Mouse (Mus musculus): ENCODE results near the gene Pdcd7. TPM values are rescaled to one million over a fixed set of nuclear protein-coding genes. Genes with fewer than 3 reads are reported as not detected.

Gene Pdcd7
- polyA plus RNA-seq (2015; fragmentation: Nextera tagmentation; extraction: Ambion mirVana) = 9.2 and 9.8 TPM in 2 replicates

DNA sequence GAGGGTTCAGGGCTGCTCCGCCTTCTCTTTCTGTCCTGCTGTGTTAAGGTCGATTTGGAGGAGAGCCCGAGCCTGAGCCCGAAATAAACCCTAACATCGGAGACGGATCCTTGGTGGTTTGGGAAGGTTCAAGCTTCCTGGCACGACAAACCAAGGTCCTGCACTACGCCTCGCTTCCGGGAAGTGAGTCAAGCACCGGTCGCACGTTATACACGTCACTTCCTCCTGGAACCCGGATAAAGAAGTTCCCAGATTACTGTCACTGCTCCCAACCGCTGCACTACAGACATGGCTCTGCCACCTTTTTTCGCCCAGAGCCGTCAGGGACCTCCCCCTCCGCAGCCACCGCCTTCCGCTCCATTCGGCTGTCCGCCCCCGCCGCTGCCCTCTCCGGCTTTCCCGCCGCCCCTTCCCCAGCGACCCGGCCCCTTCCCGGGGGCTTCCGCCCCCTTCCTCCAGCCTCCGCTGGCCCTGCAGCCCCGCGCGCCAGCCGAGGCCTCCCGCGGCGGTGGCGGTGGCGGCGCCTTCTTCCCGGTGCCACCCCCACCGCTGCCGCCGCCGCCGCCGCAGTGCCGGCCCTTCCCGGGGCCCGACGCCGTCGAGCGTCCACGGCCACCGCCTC is at the start of gene Pdcd7:
Gene Pdcd7, plus strand, starts transcription at position 251 of the 622 bp plus-strand sequence.
- Histone ChIP-seq H3K27me3 (0 out of 2 replicates have a peak, but pooled peaks cover 2% of the 10 kb centered on the region), H3K4me2 (peak within 1 kb of the TSS; percentile 81), H3K4me1 (peaks cover 11% of the 10 kb centered on the region), H3K9ac (peak within 1 kb of the TSS; percentile 99), H3K27ac (peak within 1 kb of the TSS; percentile 99), H3K9me3 (replicated peaks) (peaks cover 5% of the 10 kb centered on the region; the same call in 1 of the 2 replicates), H3K36me3 (no peaks in the 10 kb centered on the region), H3K4me3 (replicated peaks) (peak within 1 kb of the TSS; percentile 89)
- WGBS = 1% methylated on average over 55 of the region's 59 CpGs
- ATAC-seq (replicated peaks; ENCODE audit: low FRiP score) = peak; percentile 94

DNA sequence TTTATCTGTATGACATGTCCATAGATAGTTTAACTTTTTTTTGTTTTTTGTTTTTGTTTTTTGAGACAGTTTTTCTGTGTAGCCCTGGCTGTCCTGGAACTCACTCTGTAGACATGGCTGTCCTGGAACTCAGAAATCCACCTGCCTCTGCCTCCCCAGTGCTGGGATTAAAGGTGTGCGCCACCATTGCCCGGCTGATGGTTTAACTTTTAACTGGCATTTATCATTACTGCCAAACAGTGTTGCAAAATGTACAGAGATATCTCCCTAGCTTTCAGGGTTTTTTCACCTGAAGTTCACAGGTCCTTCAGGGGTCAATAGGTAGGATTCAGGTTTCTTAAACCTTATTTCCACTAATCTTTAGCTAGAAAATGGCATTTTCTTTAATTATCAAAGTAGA is 48.8 kb upstream of the Pdcd7 start:
- Histone ChIP-seq H3K36me3 (peaks cover 40% of the 10 kb centered on the region), H3K9me3 (replicated peaks) (no peaks in the 10 kb centered on the region), H3K4me3 (replicated peaks) (no peak overlapping the region), H3K4me1 (peaks cover 23% of the 10 kb centered on the region), H3K27me3 (no peaks in the 10 kb centered on the region), H3K4me2 (no peak overlapping the region), H3K9ac (no peak overlapping the region), H3K27ac (no peak overlapping the region)
- no peak for ATAC-seq (replicated peaks; ENCODE audit: low FRiP score)
- WGBS = 94% methylated on average over 2 of the region's 2 CpGs

DNA sequence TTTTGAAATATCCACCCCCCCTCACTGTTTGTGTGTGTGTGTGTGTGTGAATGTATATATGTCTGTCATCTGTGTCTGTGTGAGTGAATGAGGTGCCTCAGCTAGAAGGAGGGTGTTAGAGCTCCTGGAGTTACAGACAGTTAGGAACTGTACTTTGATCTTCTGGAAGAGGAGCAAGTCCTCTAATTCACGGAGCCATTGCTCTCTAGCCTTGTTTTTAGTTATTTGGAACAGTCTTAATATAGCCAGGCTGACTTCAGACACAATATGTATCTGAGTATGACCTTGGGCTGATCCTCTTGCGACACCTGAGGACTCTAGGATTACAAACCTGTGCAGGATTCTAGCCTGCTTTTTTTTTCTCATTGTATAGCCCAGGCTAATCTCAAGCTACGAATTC is 47.1 kb upstream of the Pdcd7 start:
- no peak for ATAC-seq (replicated peaks; ENCODE audit: low FRiP score)
- 80% methylated on average over 3 of the region's 3 CpGs for WGBS
- Histone ChIP-seq H3K9me3 (replicated peaks) (no peaks in the 10 kb centered on the region), H3K4me2 (no peak overlapping the region), H3K27ac (no peak overlapping the region), H3K27me3 (no peaks in the 10 kb centered on the region), H3K36me3 (peaks cover 57% of the 10 kb centered on the region), H3K4me1 (peaks cover 15% of the 10 kb centered on the region), H3K4me3 (replicated peaks) (no peak overlapping the region), H3K9ac (no peak overlapping the region)

DNA sequence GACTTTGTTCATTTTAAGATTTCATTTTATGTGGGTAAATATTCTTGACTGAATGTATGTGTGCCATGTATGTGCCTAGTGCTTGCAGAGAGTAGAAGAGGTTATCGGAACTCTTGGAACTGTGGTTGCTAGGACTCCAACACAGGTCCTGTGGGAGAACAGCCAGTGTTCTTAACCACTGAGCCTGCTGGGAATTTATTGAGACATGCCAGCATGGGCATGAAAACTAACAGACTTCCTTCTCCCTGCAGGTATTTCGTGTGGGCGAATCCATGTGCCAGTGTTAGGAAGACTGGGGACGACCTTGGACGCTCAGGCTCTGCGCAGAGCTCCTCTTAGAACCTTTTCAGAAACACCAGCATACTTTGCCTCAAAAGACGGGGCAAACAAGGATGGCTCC is 46.3 kb upstream of the Pdcd7 start:
- no peak overlapping the region for H3K27ac ChIP-seq
- no peak overlapping the region for H3K4me3 ChIP-seq (replicated peaks)
- no peaks in the 10 kb centered on the region for H3K27me3 ChIP-seq
- no peak for ATAC-seq (replicated peaks; ENCODE audit: low FRiP score)
- no peak overlapping the region for H3K9ac ChIP-seq
- WGBS = 98% methylated on average over 7 of the region's 7 CpGs
- H3K4me2 ChIP-seq = no peak overlapping the region
- H3K9me3 ChIP-seq (replicated peaks) = no peaks in the 10 kb centered on the region
- H3K4me1 ChIP-seq = peaks cover 14% of the 10 kb centered on the region
- H3K36me3 ChIP-seq = peaks cover 66% of the 10 kb centered on the region

DNA sequence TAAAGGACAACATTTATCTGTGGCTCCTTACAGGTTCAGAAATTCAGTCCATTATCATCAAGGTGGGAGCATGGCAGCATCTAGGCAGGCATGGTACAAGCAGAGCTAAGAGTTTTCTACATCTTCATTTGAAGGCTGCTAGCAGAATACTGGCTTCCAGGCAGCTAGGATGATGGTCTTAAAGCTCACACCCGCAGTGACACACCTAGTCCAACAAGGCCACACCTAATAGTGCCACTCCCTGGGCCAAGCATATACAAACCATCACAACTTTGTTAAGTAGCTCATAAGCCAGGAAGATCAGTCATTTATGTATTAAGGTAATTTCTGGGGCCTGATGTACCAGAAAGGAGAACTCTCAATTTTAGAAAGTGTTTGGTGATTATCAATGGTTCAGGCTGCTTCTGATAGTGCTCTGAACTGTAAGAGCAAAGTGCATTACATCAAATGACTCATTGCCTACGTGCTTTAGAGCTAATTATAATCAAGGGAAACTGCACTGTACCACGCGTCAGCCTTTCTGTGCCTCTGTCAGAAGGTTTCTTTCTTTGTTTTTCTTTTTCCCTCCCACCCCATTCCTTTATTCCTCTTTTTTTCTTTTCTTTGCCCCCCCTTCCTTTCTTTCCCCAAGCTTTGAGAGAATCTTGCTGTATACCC is 43.4 kb upstream of the Pdcd7 start:
- Histone ChIP-seq H3K27ac (no peak overlapping the region), H3K4me2 (no peak overlapping the region), H3K27me3 (no peaks in the 10 kb centered on the region), H3K4me1 (no peaks in the 10 kb centered on the region), H3K4me3 (replicated peaks) (no peak overlapping the region), H3K36me3 (peaks cover 80% of the 10 kb centered on the region), H3K9me3 (replicated peaks) (no peaks in the 10 kb centered on the region), H3K9ac (no peak overlapping the region)
- no peak for ATAC-seq (replicated peaks; ENCODE audit: low FRiP score)
- WGBS = 91% methylated on average over 4 of the region's 4 CpGs

DNA sequence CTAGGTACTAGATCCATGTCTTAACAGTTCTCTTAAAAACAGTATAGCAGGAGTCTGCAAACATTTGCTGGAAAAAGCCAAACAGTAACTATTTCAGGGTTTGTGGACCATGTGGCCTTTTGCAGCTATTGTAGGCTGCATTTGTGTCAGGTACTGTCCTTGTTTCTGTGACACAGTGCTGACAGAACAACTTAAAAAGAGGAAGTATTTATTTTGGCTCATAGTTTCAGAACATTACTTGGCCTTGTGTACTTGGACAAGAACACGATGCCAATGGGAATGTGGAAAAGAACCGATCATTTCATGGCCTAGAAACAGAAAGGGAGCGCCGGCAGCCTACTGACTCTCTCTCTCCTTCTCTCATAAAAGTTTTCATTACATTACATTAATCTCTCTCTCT is 42.3 kb upstream of the Pdcd7 start:
- no peaks in the 10 kb centered on the region for H3K27me3 ChIP-seq
- no peak overlapping the region for H3K27ac ChIP-seq
- H3K4me3 ChIP-seq (replicated peaks) = no peak overlapping the region
- ATAC-seq (replicated peaks; ENCODE audit: low FRiP score) = no peak
- 93% methylated on average over 4 of the region's 4 CpGs for WGBS
- no peak overlapping the region for H3K9ac ChIP-seq
- no peaks in the 10 kb centered on the region for H3K9me3 ChIP-seq (replicated peaks)
- peaks cover 81% of the 10 kb centered on the region for H3K36me3 ChIP-seq
- no peaks in the 10 kb centered on the region for H3K4me1 ChIP-seq
- H3K4me2 ChIP-seq = no peak overlapping the region

DNA sequence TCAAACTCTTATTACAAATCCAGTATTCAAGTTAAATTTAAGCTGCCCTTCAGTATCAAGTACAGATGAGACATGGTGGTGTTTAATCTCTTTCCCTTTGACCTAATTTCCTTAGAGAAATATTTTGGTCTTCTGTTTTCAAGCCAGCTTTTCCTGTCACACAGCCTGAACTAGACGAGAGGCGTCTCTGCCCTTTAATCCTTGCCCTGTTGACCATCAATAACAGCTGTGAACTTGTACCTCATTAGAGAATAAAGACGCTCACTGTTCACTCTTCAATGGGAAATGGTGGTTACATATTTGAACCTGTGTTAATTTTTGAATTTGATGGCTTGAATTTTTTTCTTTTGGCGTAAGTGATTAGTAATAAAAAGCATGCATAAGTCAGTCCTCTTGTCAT is 41.6 kb upstream of the Pdcd7 start:
- 56% methylated on average over 4 of the region's 4 CpGs for WGBS
- Histone ChIP-seq H3K4me3 (replicated peaks) (no peak overlapping the region), H3K4me1 (no peaks in the 10 kb centered on the region), H3K9me3 (replicated peaks) (no peaks in the 10 kb centered on the region), H3K9ac (no peak overlapping the region), H3K27ac (no peak overlapping the region), H3K4me2 (no peak overlapping the region), H3K36me3 (peaks cover 85% of the 10 kb centered on the region), H3K27me3 (no peaks in the 10 kb centered on the region)
- ATAC-seq (replicated peaks; ENCODE audit: low FRiP score) = no peak

DNA sequence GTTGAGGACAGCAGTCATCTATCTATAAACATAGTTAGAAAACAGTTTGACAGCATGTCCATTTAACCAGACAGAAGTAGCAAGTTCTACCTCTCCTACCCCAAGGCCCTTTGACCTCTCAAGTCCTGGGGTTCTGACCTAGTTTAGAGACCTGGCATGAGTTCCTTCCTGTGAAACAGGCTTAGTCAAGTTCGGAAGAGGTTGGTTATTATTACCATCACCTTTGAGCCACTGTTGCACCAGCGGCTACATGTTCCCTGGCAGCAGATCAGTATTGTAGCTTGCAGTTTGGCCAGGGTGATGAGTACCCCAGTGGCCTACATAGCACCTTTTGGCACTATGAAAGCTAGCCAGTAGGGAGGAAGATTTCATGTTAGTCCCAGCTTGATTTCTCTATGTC is 39.2 kb upstream of the Pdcd7 start:
- no peak for ATAC-seq (replicated peaks; ENCODE audit: low FRiP score)
- Histone ChIP-seq H3K4me1 (no peaks in the 10 kb centered on the region), H3K27me3 (no peaks in the 10 kb centered on the region), H3K4me2 (no peak overlapping the region), H3K36me3 (peaks cover 76% of the 10 kb centered on the region), H3K9me3 (replicated peaks) (no peaks in the 10 kb centered on the region), H3K4me3 (replicated peaks) (no peak overlapping the region), H3K27ac (no peak overlapping the region), H3K9ac (no peak overlapping the region)
- WGBS = 96% methylated on average over 2 of the region's 2 CpGs

DNA sequence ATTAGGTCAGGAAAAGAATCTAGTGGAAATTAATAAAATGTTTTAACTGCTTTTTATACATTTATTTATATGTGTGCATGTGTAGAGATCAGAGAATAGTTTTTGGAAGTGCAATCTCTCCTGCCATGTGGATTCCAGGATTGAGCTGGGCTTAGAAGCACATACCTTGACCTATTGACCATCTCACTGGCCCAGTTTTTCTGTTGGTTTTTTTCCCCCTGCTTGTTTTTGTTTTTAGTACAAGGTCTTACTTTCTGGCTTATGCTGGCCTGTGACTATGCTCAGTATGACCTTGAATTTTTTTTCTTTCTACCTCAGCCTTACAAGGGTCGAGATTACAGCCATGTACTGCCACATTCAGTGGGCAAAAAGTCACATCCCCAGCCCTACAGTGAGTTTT is 37.9 kb upstream of the Pdcd7 start:
- H3K36me3 ChIP-seq = peaks cover 76% of the 10 kb centered on the region
- no peak for ATAC-seq (replicated peaks; ENCODE audit: low FRiP score)
- no peak overlapping the region for H3K4me3 ChIP-seq (replicated peaks)
- H3K9me3 ChIP-seq (replicated peaks) = no peaks in the 10 kb centered on the region
- no peak overlapping the region for H3K27ac ChIP-seq
- 84% methylated on average over 1 of the region's 1 CpGs for WGBS
- H3K27me3 ChIP-seq = no peaks in the 10 kb centered on the region
- no peak overlapping the region for H3K4me2 ChIP-seq
- no peak overlapping the region for H3K9ac ChIP-seq
- no peaks in the 10 kb centered on the region for H3K4me1 ChIP-seq

DNA sequence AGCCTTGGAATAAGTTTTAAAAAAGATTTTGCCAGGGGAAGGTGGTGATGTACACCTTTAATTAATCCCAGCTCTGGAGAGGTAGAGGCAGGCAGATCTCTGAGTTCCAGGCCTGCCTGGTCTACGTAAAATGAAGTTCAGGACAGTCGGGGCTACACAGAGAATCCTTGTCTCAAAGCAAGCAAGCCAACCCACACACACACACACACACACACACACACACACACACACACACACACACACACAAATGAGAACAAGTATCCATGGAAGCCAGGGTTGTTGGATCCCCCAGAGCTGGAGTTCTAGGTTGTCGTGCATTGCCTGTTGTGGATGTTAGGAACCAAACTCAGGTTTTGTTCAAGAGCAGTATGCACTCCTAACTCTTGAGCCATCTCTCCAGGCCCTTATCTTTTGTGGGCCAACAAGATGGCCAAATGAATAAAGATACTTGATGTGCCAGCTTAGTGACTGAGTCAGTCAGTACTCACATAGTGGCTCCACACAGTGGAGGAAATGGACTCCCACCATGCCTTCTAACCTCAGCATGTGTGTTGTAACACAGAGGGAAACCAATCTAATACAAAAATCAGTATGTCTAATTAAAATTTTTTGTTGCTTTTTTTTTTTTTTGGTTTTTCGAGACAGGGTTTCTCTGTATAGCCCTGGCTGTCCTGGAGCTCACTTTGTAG is 33.1 kb upstream of the Pdcd7 start:
- Histone ChIP-seq H3K4me3 (replicated peaks) (no peak overlapping the region), H3K9ac (no peak overlapping the region), H3K4me1 (no peaks in the 10 kb centered on the region), H3K27ac (no peak overlapping the region), H3K4me2 (no peak overlapping the region), H3K36me3 (peaks cover 72% of the 10 kb centered on the region), H3K9me3 (replicated peaks) (no peaks in the 10 kb centered on the region), H3K27me3 (no peaks in the 10 kb centered on the region)
- ATAC-seq (replicated peaks; ENCODE audit: low FRiP score) = peak; percentile 52; the same call in 1 of the 2 replicates
- WGBS = 97% methylated on average over 4 of the region's 4 CpGs

DNA sequence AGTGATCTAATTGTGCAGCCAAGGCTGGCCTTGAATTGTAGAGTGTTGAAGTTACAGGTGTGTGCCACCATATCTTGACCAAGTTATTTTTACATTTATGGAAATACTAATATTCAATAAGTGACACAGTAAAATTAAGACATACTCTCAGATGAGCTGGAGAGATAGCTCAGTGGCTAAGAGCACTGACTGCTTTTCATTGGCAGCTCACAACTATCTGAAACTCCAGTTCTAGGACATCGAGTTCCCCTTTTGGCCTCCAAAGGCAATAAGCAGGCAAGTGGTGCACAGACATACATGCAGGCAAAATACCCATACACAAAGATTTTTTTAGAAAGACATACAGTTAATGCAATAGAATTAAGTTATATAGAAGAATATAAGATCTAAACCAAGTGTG is 32.1 kb upstream of the Pdcd7 start:
- H3K4me1 ChIP-seq = no peaks in the 10 kb centered on the region
- no peak overlapping the region for H3K4me2 ChIP-seq
- H3K4me3 ChIP-seq (replicated peaks) = no peak overlapping the region
- no peak for ATAC-seq (replicated peaks; ENCODE audit: low FRiP score)
- no peaks in the 10 kb centered on the region for H3K27me3 ChIP-seq
- H3K36me3 ChIP-seq = peaks cover 70% of the 10 kb centered on the region
- H3K9me3 ChIP-seq (replicated peaks) = no peaks in the 10 kb centered on the region
- H3K9ac ChIP-seq = no peak overlapping the region
- no peak overlapping the region for H3K27ac ChIP-seq
- 93% methylated on average over 1 of the region's 1 CpGs for WGBS

DNA sequence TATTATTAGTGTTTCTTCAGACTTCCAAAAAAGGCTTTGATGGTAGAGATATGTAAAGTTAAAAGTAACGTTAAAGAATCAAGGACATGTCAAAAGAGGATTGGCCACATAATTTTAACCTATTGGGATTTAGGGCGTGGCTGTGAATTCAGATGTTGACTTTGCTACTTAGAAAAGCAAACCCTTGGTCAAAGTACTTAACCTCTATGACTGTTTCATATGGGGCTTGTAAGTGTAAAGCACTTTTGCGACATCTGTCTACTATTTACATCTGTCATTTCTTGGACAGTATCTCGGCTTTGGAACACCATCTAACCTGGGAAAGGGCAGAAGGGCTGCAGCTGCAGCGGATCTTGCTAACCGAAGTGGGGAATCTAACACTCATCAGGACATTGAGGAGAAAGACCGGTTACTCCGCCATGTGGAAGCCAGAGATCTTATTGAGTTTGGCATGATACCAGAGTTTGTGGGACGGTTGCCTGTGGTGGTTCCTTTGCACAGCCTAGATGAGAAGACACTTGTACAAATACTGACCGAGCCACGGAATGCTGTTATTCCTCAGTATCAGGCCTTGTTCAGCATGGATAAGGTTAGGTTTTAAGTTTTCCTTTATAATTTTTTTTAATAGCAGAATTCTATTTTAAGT is 23.5 kb upstream of the Pdcd7 start:
- H3K4me1 ChIP-seq = no peaks in the 10 kb centered on the region
- no peak overlapping the region for H3K4me3 ChIP-seq (replicated peaks)
- peaks cover 86% of the 10 kb centered on the region for H3K36me3 ChIP-seq
- no peak overlapping the region for H3K4me2 ChIP-seq
- 77% methylated on average over 11 of the region's 11 CpGs for WGBS
- H3K27ac ChIP-seq = no peak overlapping the region
- no peaks in the 10 kb centered on the region for H3K9me3 ChIP-seq (replicated peaks)
- H3K9ac ChIP-seq = no peak overlapping the region
- no peak for ATAC-seq (replicated peaks; ENCODE audit: low FRiP score)
- H3K27me3 ChIP-seq = no peaks in the 10 kb centered on the region

All from kidney, embryonic 15.5 days (tissue).